Mouse (Mus musculus): Measurements from ENCODE around the gene Rab11fip2.

GRCm38 (mm10) chr19:59899965-59900364 lies 43.5 kb downstream of the Rab11fip2 start:
- TF ChIP-seq HCFC1 (IDR thresholded peaks at IDR 0.05; ENCODE audit: borderline replicate concordance, insufficient read depth, low read length) (no peak), CHD2 (IDR thresholded peaks at IDR 0.05; ENCODE audit: low read depth, low read length) (no peak)

All from ES-E14 (cell line).